Mouse (Mus musculus) heart, embryonic 14.5 days (tissue): ENCODE results near the gene Pi16. TPM values are rescaled to one million over a fixed set of nuclear protein-coding genes. Genes with fewer than 3 reads are reported as not detected.

Source experiments
- ATAC-seq: fragments of 200-750 bp; cut with Nextera tagmentation; 2 replicates; pipeline ENCODE4 v1.8.0; 2017; ENCODE audit warnings: low read depth, moderate TSS enrichment; ENCODE audit not compliant: insufficient number of reproducible peaks, insufficient read depth, low FRiP score
- H3K27ac ChIP-seq, 2 experiments: fragments of 200-500 bp in 1 of 2; fragments of 300-500 bp in 1 of 2; sonication (generic) in 1 of 2; replicated peaks in 1 of 2; 2 replicates each; pipeline ENCODE4 v1.5.1; 2012 to 2014; ENCODE audit warnings: low read depth in 2 of 2, low read length in 2 of 2, control low read depth in 1 of 2, mild to moderate bottlenecking in 1 of 2, mixed read lengths in 1 of 2; ENCODE audit not compliant: control insufficient read depth in 1 of 2, insufficient read depth in 1 of 2
- H3K27me3 ChIP-seq: fragments of 300-500 bp; sonication (generic); 2 replicates; pipeline ENCODE4 v1.6.1; 2014; ENCODE audit warnings: mild to moderate bottlenecking, low read length, control low read depth; ENCODE audit not compliant: control insufficient read depth, insufficient read depth
- H3K36me3 ChIP-seq: fragments of 300-500 bp; sonication (generic); 2 replicates; pipeline ENCODE4 v1.6.1; 2014; ENCODE audit warnings: mild to moderate bottlenecking, control low read depth, low read length, mixed read lengths; ENCODE audit not compliant: control insufficient read depth, insufficient read depth
- H3K4me1 ChIP-seq, 2 experiments: fragments of 200-500 bp in 1 of 2; fragments of 300-500 bp in 1 of 2; sonication (generic) in 1 of 2; 2 replicates each; pipeline ENCODE4 v1.6.1; 2012 to 2014; ENCODE audit warnings: low read length in 2 of 2, control low read depth in 1 of 2, mixed read lengths in 1 of 2; ENCODE audit not compliant: control insufficient read depth in 2 of 2, insufficient read depth in 2 of 2
- H3K4me2 ChIP-seq: fragments of 300-500 bp; sonication (generic); 2 replicates; pipeline ENCODE4 v1.6.1; 2014; ENCODE audit warnings: mild to moderate bottlenecking, low read length
- H3K4me3 ChIP-seq, 2 experiments: fragments of 200-500 bp in 1 of 2; fragments of 300-500 bp in 1 of 2; sonication (generic) in 1 of 2; 2 replicates each; pipeline ENCODE4 v1.5.1; 2012 to 2014; ENCODE audit warnings: low read length in 2 of 2, mild to moderate bottlenecking in 2 of 2, control low read depth in 1 of 2, low read depth in 1 of 2, moderate library complexity in 1 of 2; ENCODE audit not compliant: control insufficient read depth in 1 of 2, insufficient read depth in 1 of 2
- H3K9ac ChIP-seq: fragments of 300-500 bp; sonication (generic); 2 replicates; pipeline ENCODE4 v1.6.1; 2014; ENCODE audit warnings: mild to moderate bottlenecking, low read length
- H3K9me3 ChIP-seq: fragments of 300-500 bp; sonication (generic); 2 replicates; pipeline ENCODE4 v1.6.1; 2016; ENCODE audit warnings: low read length, control low read depth; ENCODE audit not compliant: control insufficient read depth
- WGBS: fragments of 180-500 bp; shearing (Covaris S2); extraction: QIAGEN DNeasy Blood & Tissue Kit; methylation state at CpG from one replicate; pipeline ENCODE4 v1.1.7; 2014; 5-methylcytosine and 5-hydroxymethylcytosine counted together
- polyA plus RNA-seq: library from polyadenylated mRNA; unstranded; fragments of >200 nt; fragmentation: Nextera tagmentation; extraction: Ambion mirVana; gene quantifications from 2 replicates; pipeline ENCODE4 v1.2.1, GENCODE M21; 2014

Pi16 gene
- polyA plus RNA-seq, 1 experiment from 2014 or later, result 1.1 TPM

- WGBS, result 91% methylated on average over 19 of the region's 19 CpGs
- Histone ChIP-seq H3K9ac (no peak overlapping the region), H3K4me2 (no peak overlapping the region), H3K27ac (no peak overlapping the region), H3K9me3 (no peaks in the 10 kb centered on the region), H3K27me3 (no peaks in the 10 kb centered on the region), H3K4me3 (no peak overlapping the region), H3K4me1 (peaks cover 8 to 27% of the 10 kb centered on the region in 2 experiments), H3K36me3 (peaks cover 92% of the 10 kb centered on the region)
- no peak for ATAC-seq
These were observed 18.9 kb downstream of the Pi16 start for GRCm38 (mm10) chr17:29336266-29336990.

- H3K4me2 ChIP-seq, result no peak overlapping the region
- peaks cover 86% of the 10 kb centered on the region for H3K36me3 ChIP-seq
- ATAC-seq, result no peak
- H3K27ac ChIP-seq, result peak overlapping the region in 1 of 2 experiments; percentile 69; a peak in 2 of 4 replicates
- no peaks in the 10 kb centered on the region for H3K27me3 ChIP-seq
- no peaks in the 10 kb centered on the region for H3K9me3 ChIP-seq
- no peak overlapping the region for H3K4me3 ChIP-seq
- 84% methylated on average over 9 of the region's 9 CpGs for WGBS
- no peak overlapping the region for H3K9ac ChIP-seq
- peaks cover 14 to 32% of the 10 kb centered on the region in 2 experiments for H3K4me1 ChIP-seq
These were observed 20.7 kb downstream of the Pi16 start for GRCm38 (mm10) chr17:29337979-29338823.

GRCm38 (mm10) chr17:29339170-29339768 is 21.8 kb downstream of the Pi16 start:
- no peak overlapping the region for H3K9ac ChIP-seq

GRCm38 (mm10) chr17:29340406-29341261 is 23.2 kb downstream of the Pi16 start:
- Histone ChIP-seq H3K4me2 (no peak overlapping the region), H3K36me3 (peaks cover 87% of the 10 kb centered on the region), H3K9me3 (no peaks in the 10 kb centered on the region), H3K9ac (0 out of 2 replicates have a peak overlapping the region, but pooled peaks have one; percentile 48), H3K27ac (peak overlapping the region in 1 of 2 experiments; percentile 92; a peak in 1 of 4 replicates), H3K4me3 (no peak overlapping the region), H3K27me3 (no peaks in the 10 kb centered on the region), H3K4me1 (peaks cover 19 to 48% of the 10 kb centered on the region in 2 experiments)
- WGBS, result 81% methylated on average over 18 of the region's 18 CpGs
- ATAC-seq, result no peak

More at GRCm38 (mm10) chr17:29339170-29339768, 21.8 kb downstream of the Pi16 start:
- Histone ChIP-seq H3K4me3 (no peak overlapping the region), H3K4me1 (peaks cover 14 to 41% of the 10 kb centered on the region in 2 experiments), H3K36me3 (peaks cover 88% of the 10 kb centered on the region), H3K27me3 (no peaks in the 10 kb centered on the region), H3K9me3 (no peaks in the 10 kb centered on the region), H3K27ac (peak overlapping the region; percentile 12 to 69), H3K4me2 (no peak overlapping the region)
- no peak for ATAC-seq
- 74% methylated on average over 11 of the region's 11 CpGs for WGBS

- H3K27ac ChIP-seq, result peak overlapping the region; percentile 88 to 92
- H3K4me1 ChIP-seq, result peaks cover 26 to 58% of the 10 kb centered on the region in 2 experiments
- peak; percentile 40 for ATAC-seq
- H3K4me2 ChIP-seq, result peak overlapping the region; percentile 45
- H3K27me3 ChIP-seq, result no peaks in the 10 kb centered on the region
- H3K4me3 ChIP-seq, result no peak overlapping the region
- WGBS, result 4% methylated on average over 9 of the region's 9 CpGs
- no peaks in the 10 kb centered on the region for H3K9me3 ChIP-seq
- peaks cover 77% of the 10 kb centered on the region for H3K36me3 ChIP-seq
- H3K9ac ChIP-seq, result peak overlapping the region; percentile 48
These were observed 24.1 kb downstream of the Pi16 start for GRCm38 (mm10) chr17:29341591-29342003.

GRCm38 (mm10) chr17:29342010-29342910 is 24.8 kb downstream of the Pi16 start:
- Histone ChIP-seq H3K27ac (peak overlapping the region; percentile 88 to 92), H3K36me3 (peaks cover 71% of the 10 kb centered on the region), H3K9ac (peak overlapping the region; percentile 48), H3K9me3 (no peaks in the 10 kb centered on the region), H3K27me3 (no peaks in the 10 kb centered on the region), H3K4me3 (no peak overlapping the region), H3K4me1 (peaks cover 26 to 59% of the 10 kb centered on the region in 2 experiments), H3K4me2 (peak overlapping the region; percentile 45)
- WGBS, result 20% methylated on average over 13 of the region's 13 CpGs
- ATAC-seq, result peak; percentile 74
